Mouse (Mus musculus): ENCODE measurements around the gene D5Ertd577e. TPM values are rescaled to one million over a fixed set of nuclear protein-coding genes. Genes with fewer than 3 reads are reported as not detected.
"Not testable (repeated sequence)": the region's sequence is repeated elsewhere in the genome, so short reads cannot be mapped to it uniquely, and the experiment has no call there.

The D5Ertd577e gene
- polyA plus RNA-seq (2016; fragmentation: Nextera tagmentation; extraction: Ambion mirVana): not detected in 2 replicates

DNA sequence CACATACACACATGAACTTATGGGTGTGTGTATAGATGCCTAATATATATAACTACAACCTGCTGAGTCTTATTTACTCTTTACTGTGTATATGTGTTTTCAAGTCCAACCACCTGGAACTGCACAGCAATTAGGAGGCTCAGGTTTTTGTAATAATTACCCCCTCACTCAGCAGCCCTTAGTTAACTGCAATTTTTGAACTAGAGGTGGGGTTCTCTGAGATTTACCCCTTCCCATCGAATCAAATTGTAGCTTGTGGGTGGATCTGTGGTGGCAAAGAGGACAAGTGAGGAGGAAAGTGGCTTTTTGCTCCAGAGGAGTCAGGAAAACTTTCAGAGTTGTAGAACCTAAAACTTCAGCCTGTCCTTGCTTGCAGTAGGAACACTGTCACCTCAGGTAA, at the start of gene D5Ertd577e:
Gene D5Ertd577e, plus strand, starts transcription at position 301 of the 400 bp plus-strand sequence.
- DNase-seq (ENCODE audit: low spot score): not testable (repeated sequence)

DNA sequence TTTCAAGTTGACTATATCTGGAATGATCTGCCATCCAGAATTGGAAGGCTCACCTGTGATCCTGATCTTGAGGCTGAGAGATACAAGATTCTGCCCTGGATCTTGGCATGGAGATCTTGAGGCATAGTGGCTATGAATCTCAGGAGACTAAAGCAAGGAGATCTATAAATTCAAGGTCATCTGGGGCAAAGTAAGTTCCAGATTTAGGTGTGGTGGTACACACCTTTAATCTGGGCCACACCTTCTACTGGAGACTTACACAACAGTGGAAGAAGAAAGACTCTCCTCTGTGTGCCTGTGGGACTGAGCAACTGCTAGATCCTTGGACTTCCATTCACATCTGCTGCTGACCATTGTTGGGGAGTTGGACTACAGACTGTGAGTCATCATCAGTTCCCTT, 53.9 kb downstream of the D5Ertd577e start, which contains the start of gene Gm3286:
Gene Gm3286, plus strand, starts transcription at position 301 of the 400 bp plus-strand sequence.
- not testable (repeated sequence) for H3K4me3 ChIP-seq; H3K27ac ChIP-seq (replicated peaks); H3K27me3 ChIP-seq (replicated peaks; ENCODE audit: low read depth, poor library complexity, severe bottlenecking); DNase-seq (ENCODE audit: low spot score); H3K36me3 ChIP-seq (replicated peaks); H3K4me1 ChIP-seq
- peaks cover 12% of the 10 kb centered on the region for H3K9me3 ChIP-seq

More for the DNA sequence above, at the start of gene D5Ertd577e:
- H3K4me1 ChIP-seq; H3K27me3 ChIP-seq (replicated peaks; ENCODE audit: low read depth, poor library complexity, severe bottlenecking); H3K4me3 ChIP-seq; H3K27ac ChIP-seq (replicated peaks); H3K36me3 ChIP-seq (replicated peaks); H3K9me3 ChIP-seq: not testable (repeated sequence)
- 55% methylated on average over 1 of the region's 1 CpGs for WGBS

Other genes starting within 250 kb of the D5Ertd577e start
- not detected in 2 replicates for gene Gm10424, start 184.0 kb upstream of the D5Ertd577e start, polyA plus RNA-seq (2016; fragmentation: Nextera tagmentation; extraction: Ambion mirVana)
- not detected in 2 replicates for gene Gm3259, start 150.9 kb upstream of the D5Ertd577e start, polyA plus RNA-seq (2016; fragmentation: Nextera tagmentation; extraction: Ambion mirVana)
- not detected in 2 replicates for gene Gm3286, start 54.0 kb downstream of the D5Ertd577e start, polyA plus RNA-seq (2016; fragmentation: Nextera tagmentation; extraction: Ambion mirVana)
- gene Gm7971, start 138.1 kb downstream of the D5Ertd577e start, polyA plus RNA-seq (2016; fragmentation: Nextera tagmentation; extraction: Ambion mirVana): not detected in 2 replicates

All from embryonic facial prominence, embryonic 10.5 days (tissue).